Mouse (Mus musculus): ENCODE results near the gene Snrnp40. TPM values are rescaled to one million over a fixed set of nuclear protein-coding genes. Genes with fewer than 3 reads are reported as not detected.

The Snrnp40 gene
- polyA plus RNA-seq (2012; rRNA removed) = 43.0 and 44.9 TPM in 2 replicates

DNA sequence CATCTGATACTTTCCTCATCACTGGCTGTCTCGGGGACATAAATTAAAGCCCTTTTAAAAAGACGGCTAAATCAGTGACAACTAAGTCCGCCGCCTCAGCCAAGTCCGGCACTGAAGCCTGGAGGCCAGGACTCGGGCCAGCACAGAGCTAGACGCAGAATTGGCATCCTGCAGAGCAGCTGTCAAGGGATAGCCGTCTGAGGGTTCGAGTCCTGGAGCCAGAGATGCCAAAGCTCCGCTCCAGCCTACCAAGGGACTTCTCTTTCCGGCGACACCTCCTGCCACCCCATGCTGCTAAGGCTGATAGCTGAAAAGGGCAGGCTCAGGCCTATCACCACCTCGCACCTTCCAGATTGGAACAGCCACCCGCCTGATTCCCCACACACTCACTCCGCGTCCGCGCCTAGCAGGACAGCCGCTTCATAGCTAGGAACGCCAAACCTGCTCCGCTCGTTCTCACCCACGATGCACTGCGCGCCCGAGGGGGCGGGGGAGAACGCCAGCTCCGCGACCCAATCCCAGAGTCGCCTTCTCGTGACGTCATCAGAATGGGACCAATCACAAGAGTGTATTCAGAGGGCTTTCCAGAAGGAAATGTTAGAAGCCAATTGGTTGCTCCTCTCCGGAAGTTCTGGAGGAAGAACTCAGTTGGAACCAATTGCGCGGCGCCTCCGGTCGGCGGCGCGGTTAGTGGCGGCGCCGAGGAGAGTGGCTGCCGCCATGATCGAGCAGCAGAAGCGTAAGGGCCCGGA is at the start of gene Snrnp40, which contains the start of gene Zcchc17:
Snrnp40 (plus strand) TSS at position 647 of the 752 bp plus-strand sequence.
Zcchc17 (minus strand) TSS at position 458 of the 752 bp plus-strand sequence.
- under 1% methylated on average over 49 of the region's 49 CpGs for WGBS
- peak; percentile 100 for DNase-seq (ENCODE audit: low read depth, low spot score)

DNA sequence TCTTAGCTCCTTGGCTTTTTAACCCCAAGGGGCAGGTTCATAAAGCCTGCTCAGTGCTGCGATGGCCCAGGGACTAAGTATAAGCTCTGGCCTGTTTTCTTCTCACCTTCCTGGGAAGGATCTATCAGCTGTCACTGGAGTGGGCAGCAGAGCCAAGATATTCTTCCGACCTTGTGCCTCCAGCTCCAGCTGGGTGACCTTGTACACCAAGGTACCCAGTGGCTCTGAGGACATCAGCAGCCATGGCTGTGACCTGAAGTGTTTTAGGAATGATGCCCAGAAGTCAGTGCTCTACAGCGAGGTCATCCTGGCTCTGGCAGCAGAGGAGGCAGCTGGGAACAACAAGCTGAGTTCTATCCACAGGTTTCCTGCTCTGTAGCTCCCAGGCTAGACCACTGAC is 47.4 kb upstream of the Snrnp40 start:
- no peak for DNase-seq (ENCODE audit: low read depth, low spot score)
- WGBS = 78% methylated on average over 3 of the region's 3 CpGs

DNA sequence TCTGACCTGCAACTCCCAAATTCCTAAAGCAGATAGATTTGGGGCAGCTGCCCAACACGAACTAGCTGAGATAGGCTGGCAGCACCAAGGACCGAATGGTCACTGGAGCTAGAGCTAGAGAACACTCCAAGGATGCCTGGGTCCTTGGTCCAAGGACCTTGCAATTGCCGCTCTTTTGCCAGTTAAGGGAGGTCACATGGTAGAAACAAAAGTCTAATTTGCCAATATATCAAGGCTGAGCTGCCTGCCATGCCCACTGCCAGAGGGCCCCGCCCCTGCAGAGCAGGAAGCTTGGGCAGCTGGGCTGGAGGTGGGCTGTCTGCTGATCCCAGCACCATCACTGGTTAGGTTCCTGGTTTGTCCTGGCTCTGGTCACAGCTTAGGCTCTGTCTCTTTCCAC is 46.4 kb upstream of the Snrnp40 start:
- DNase-seq (ENCODE audit: low read depth, low spot score) = no peak
- WGBS = 86% methylated on average over 4 of the region's 4 CpGs

DNA sequence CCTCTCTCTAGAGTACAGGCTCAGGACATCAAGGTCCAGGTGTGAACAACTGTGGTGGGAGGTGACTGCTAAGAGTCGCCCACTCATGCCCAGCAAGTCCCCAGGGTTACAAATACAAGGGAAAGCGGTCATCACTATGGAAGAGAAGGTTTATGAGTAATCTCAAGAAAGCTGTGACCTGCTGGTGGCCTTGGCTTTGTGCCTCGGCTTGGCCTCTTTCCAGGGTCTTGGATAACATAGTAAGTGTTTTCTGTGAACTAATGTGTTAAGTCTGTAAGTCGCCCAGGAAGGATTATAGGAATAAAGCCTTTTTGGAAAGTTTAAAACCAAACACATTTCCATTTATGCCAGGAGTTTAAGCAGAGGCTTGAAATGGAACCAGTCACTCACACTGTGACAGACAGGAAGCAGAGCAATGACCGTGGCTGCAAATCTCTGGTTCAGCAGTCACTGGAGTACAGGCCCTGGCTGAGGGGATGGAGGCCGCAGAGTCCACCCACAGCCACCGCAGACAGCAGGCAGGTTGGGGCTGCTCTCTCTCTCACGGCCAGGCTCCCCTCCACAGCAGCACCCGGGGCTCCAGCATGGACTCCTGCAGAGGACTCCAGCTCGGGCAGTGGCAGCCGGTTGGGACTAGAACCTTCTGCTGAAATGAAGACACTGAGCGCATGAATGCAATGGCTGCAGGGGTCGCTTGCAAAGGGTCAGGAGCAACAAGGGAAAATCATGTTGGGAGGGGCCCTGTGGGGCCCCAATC is 44.0 kb upstream of the Snrnp40 start:
- DNase-seq (ENCODE audit: low read depth, low spot score) = no peak
- WGBS = 71% methylated on average over 13 of the region's 13 CpGs

DNA sequence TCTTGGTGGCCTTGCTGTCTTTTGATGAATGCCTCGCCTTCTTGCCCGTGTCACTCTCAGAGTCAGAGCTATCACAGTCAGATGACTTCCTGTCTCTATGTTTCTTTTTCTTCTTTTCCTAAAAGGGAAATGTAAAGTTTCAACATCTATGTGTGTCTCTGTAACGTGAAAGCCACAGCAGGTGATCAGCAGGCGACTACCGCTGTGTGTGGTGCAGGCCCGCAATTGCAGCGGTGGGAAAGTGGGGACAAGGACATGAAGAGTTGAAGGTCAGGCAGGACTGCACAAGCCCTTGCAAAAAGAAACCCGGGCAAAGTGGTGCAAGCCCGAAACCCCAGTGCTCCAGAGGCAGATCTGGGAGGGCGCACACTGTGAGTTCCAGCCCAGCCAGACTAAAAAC is 43.2 kb upstream of the Snrnp40 start:
- WGBS = 87% methylated on average over 10 of the region's 10 CpGs
- no peak for DNase-seq (ENCODE audit: low read depth, low spot score)

DNA sequence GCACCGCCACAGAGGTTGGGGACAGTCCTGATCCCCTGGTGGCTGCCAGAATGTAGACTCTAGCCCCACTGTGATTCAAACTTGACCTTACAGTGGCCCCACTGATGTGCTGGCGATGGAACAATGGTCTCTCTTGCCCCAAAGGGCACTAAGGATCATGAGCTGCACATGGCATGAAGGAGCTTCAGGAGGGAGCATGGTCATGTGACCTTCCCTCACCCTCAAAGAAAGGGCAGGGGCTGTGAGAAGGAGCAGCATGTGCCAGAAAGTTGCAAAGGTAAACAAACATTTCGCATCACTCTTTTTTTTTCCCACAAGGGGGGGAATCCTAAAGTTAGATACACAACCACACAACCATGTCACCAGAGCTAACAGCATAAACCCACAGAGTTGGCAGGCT is 41.8 kb upstream of the Snrnp40 start:
- WGBS = 81% methylated on average over 3 of the region's 3 CpGs
- DNase-seq (ENCODE audit: low read depth, low spot score) = no peak

DNA sequence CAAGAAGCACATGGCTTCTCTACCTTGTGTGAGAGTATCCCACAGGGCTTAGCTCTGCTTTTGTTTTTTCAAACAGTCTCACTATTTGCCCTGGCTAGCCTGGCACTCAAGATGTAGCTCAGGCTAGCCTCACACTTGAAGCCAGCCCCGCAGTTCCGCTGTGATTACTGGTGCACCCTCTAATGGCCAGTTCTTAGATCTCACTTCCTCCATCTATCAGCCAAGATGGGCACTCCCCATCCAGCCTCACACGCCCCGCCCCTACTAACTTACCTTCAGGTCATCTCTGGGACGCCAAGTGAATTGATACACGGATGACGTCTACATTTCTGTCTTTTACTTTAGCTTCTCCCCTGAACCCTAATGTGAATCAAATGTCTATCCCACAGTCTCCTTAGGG is 40.4 kb upstream of the Snrnp40 start:
- DNase-seq (ENCODE audit: low read depth, low spot score) = no peak
- 77% methylated on average over 7 of the region's 7 CpGs for WGBS

DNA sequence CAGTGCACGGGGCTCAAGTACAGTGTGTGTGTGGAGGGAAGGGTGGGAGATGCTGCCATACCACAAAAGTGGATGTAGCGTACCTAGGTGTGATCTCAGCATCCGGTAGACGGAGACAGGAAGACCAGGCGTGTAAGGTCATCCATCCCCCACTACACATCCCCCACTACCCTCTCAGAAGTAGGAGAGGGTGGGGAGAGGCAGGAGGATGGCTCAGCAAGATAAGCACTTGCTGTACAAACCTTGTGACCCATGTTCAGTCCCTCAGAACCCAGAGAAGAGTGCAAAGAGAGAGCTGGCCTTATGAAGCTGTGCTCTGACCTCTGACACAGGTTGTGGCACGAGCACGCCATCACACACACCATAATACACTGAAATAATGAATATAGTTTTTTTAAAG is 38.3 kb upstream of the Snrnp40 start:
- WGBS = 95% methylated on average over 7 of the region's 7 CpGs
- no peak for DNase-seq (ENCODE audit: low read depth, low spot score)

DNA sequence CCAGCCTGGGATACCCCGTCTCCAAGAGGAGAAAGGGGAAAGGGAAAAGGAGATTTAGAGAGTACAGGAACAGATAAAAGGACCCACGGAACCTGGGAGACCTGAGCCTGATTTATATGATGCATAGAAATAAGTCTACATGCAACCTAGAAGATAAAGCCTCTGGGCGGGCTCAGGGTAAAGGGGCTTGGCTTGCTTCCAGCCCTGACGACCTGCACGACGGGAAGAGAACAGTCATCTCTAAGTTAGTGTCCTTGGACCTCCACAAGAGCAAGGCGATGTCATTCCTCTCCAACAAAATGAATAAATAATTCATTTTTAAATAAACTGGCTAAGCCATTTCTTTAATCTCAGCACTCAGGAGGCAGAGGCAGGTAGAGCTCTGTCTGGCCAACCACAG is 37.4 kb upstream of the Snrnp40 start:
- DNase-seq (ENCODE audit: low read depth, low spot score) = no peak
- 71% methylated on average over 7 of the region's 7 CpGs for WGBS

DNA sequence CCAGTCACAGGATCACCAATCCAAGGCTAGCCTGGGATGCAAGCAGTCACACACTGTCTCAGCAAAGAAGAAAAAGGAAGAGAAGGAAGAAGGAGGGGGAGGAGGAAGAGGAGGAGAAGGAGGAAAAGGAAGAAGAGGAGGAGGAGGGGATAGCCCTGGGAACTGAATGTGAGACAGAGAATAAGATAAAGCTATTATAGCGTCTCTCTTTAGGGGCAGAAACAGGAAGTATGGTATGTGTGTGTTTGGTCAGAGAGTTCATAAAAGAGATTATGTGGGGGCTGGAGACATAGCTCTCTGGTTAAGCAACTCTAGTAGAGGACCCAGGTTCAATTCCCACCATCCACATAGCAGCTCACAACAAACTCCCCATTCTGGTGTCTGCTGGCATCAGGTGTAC is 36.8 kb upstream of the Snrnp40 start:
- 53% methylated on average over 1 of the region's 1 CpGs for WGBS
- no peak for DNase-seq (ENCODE audit: low read depth, low spot score)

DNA sequence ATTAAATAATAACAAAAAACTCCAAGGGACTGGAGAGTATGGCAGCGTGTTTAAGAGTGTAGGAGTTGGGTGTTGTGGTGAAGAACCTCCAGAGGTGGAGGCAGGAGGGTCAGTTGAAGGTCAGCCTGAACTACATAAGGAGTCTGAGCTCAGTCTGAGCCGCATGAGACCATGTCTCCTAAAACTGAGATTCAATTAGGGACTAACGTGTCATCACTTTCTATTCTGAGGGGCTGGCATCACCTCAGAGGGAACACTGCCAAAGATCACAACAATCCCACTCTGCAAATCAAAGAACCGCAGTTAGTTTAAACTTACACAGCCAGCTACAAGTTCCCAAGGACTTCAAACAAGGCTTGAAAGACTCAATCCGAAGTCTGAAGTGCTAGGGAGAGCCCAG is 36.3 kb upstream of the Snrnp40 start:
- no peak for DNase-seq (ENCODE audit: low read depth, low spot score)
- WGBS = 73% methylated on average over 5 of the region's 5 CpGs

DNA sequence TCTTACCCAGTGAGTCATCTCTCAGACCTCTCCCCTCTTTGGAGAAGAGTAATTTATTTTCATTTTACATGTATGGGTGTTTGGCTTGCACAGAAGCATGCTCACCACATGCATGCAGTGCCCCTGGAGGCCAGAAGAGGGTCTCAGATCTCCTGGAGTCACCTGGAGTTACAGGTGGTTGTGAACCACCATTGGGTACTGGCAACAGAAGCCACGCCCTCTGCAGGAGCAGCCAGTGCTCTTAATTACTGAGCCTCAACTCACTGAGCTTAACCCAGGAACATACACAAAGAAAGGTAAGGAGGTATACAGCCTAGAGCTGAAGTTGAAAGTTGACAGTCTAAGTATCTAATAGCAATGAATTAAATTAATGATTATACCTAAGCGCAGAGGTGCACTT is 34.5 kb upstream of the Snrnp40 start:
- 96% methylated on average over 2 of the region's 2 CpGs for WGBS
- no peak for DNase-seq (ENCODE audit: low read depth, low spot score)

DNA sequence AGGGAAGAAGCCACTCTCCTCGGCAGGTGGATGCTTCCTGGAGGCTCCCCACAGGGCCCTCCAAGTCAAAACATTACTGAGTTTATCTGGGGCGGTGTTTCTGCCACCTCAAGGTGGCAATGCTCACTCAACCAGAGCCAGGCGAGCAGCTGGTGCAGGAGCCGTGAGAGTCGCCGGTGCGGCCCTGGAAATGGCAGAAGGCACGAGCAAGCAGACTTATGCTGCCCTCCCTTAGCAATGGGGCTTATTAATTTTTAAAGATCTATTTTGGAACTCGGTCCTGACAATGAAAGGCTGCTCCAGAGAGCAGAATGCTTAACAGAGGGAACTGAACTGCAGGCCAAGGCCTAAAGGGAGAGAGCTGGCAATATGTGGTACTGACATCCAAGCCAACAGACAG is 32.6 kb upstream of the Snrnp40 start:
- 91% methylated on average over 9 of the region's 9 CpGs for WGBS
- no peak for DNase-seq (ENCODE audit: low read depth, low spot score)

DNA sequence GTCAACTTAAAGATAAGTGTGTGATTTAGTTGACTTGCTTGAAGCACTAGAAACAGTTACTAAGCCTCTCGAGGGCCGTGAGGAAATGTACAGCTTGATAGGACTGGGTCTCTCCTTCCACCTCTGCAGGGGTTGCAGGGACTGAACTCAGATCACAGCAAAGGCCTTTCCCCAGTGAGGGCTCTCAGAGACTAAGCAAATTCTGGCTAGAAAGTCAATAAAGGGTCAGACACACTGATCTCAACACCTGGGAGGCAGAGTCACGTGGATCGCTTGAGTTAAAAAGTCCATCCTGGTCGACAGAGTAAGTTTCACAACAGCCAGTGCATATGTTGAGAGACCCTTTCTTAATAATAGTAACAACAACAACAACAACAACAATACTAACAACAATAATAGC is 24.1 kb upstream of the Snrnp40 start:
- 83% methylated on average over 5 of the region's 5 CpGs for whole genome bisulfite sequencing
- no peak for DNase-seq (ENCODE audit: low read depth, low spot score)

DNA sequence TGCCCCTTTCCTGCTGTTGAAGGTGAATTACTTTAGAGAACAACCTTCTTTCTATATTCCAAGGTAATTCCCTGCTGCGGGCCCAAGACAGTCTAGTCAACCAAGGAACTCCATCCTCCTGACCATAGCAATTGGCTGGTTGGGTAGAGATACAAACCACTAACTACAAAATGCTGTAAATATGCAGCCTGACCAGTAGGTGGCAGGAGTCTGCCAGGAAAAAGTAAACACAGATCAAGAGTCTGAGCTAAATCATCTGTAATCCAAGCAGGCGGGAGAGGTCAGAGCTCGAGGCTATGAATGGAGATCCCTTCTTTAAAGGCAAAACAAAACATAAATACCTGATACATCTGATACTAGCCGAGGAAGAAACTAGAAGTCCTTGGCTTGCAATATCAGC is 18.2 kb upstream of the Snrnp40 start:
- WGBS = 14% methylated on average over 4 of the region's 4 CpGs

DNA sequence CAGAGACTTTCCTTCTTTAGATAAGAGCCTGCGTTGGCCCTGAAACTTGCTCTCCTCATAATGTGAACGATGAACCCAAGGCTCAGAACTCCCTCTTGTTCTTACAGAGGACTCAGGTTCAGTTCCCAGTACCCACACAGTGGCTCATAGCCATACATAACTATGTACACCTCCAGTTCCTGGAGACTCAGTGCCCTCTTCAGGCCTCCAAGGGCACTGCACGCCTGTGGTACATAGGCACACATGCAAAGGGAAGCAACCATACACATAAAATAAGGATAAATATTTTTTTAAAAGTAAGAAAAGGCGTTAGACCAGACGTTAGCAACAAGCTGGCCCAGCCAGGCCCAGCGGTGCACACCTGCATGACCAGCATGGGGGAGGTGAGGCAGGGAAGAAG is 10.3 kb upstream of the Snrnp40 start:
- no peak for DNase-seq (ENCODE audit: low read depth, low spot score)
- 96% methylated on average over 6 of the region's 6 CpGs for WGBS

More for the DNA sequence above, 18.2 kb upstream of the Snrnp40 start:
- peak; percentile 37 for DNase-seq (ENCODE audit: low read depth, low spot score)

DNA sequence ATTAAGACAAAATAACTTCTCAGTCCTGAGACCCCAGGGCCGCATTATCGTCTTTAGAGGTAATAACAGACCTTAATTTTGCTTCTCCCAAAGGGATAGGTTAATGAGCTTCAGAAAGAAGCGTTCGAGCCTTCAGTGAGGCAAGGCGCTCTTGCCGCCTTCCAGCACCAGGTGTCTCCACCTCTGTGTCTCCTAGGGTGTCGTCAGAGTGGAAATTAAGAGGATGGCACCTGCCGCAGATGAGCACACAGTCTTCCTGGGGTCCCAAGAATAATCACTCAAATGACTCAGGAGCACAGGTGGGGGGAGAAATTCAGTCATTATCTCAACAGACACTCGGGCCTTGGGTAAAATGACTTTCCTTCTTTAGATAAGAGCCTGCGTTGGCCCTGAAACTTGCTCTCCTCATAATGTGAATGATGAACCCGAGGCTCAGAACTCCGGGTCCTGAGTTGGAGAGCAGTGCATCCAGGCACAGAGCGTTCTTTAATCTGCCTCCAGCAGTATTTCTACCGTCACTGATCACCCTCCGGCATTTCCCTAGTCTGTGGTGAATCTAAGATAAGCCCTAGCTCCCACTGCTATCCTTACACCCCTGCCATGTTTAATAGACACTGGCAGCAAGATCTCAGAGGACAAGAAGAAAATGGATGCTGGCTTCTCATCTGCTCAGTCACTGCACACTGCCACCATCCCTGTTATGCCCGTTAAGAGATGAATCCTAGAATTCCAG is 9.1 kb upstream of the Snrnp40 start:
- WGBS = 88% methylated on average over 16 of the region's 16 CpGs
- DNase-seq (ENCODE audit: low read depth, low spot score) = no peak

DNA sequence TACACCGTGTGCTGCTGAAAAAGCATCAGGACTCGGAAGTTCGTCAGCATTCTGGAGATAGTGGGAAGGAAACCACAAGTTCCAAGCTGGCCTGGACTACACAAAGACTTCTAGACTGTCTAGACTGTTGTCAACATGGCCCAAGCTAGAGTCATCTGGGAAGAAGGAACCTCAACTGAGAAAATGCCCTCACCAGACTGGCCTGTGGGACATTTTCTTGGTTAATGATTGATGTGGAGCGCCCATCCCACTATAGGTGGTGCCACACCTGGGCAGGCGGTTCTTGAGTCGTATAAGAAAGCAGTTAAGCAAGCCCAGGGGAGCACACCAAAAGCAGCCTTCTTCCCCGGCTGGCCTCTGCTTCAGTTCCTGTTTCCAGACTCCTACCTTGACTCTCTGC is 7.3 kb upstream of the Snrnp40 start:
- DNase-seq (ENCODE audit: low read depth, low spot score) = peak; percentile 70
- 43% methylated on average over 7 of the region's 7 CpGs for WGBS

DNA sequence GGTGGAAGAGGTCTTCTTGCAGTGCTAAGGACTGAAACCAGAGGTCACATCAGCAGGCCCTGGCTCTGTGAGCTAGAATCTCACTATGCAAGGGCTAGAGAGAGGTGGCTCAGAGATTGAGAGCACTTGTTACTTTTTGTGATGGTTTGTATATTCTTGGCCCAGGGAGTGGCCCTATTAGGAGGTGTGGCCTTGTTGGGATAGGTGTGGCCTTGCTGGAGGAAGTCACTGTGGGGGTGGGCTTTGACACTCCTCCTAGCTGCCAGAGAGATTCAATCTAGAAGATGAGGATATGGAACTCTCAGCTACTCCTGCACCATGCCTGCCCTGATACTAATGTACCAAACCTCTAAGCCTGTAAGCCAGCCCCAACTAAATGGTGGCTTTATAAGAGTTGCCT is 2.0 kb upstream of the Snrnp40 start:
- DNase-seq (ENCODE audit: low read depth, low spot score) = no peak

DNA sequence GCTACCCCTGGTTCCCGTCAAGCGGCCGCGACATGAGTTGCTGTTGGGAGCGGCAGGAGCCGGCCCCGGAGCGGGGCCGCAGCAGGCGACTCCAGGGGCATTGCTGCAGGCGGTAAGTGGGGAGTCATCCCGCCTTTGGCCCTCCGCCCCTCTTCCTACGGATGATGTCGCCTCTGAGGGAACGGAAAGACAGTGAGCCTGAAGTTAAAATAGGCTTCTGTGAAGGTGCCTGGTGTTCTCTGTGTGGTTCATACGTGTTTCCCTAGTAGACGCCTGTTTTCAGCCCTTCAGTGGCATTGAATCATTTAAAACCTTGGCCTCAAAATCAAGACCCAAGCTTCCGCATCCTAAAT is 282 bp downstream of the Snrnp40 start:
- no peak for DNase-seq (ENCODE audit: low read depth, low spot score)
- 0% methylated on average over 19 of the region's 19 CpGs for WGBS

DNA sequence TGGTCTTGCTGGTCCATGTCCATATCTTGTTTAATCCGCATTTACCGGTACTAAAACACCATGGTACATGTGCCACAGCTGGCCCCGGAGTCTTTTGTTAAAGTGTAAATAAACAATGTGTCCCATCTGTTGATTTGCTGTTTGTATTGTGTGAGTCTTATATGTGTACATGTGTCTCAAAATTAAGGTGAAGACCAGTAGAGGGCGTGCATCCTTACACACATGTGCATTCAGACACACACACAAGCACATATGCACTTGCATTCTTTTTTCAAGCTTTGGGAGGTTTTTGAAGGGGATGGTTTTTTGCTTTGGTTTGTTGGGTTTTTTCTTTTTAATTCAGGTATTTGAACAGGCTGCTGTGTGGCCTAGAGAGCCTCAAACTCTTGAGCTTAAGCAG is 16.7 kb downstream of the Snrnp40 start:
- no peak for DNase-seq (ENCODE audit: low read depth, low spot score)
- 86% methylated on average over 4 of the region's 4 CpGs for WGBS
